Mouse (Mus musculus) heart, adult 8-10 months (tissue): ENCODE results near the gene Igfbpl1. TPM values are rescaled to one million over a fixed set of nuclear protein-coding genes. Genes with fewer than 3 reads are reported as not detected.

Experiments used
- DNase-seq: peaks from one replicate; pipeline ENCODE4 v3.0.0; 2022; ENCODE audit warnings: low spot score
- total RNA-seq, 4 experiments: library from RNA; stranded (reverse); gene quantifications; 2 replicates each; pipeline ENCODE4 v1.2.4; 2022

Igfbpl1 gene
- total RNA-seq = under 1 TPM; 0.14 to 0.57 (median 0.39) TPM

- DNase-seq = no peak
Observed at GRCm38 (mm10) chr4:45826275-45827040, at the start of gene Igfbpl1. Igfbpl1 (minus strand) TSS chr4:45826923.

DNA sequence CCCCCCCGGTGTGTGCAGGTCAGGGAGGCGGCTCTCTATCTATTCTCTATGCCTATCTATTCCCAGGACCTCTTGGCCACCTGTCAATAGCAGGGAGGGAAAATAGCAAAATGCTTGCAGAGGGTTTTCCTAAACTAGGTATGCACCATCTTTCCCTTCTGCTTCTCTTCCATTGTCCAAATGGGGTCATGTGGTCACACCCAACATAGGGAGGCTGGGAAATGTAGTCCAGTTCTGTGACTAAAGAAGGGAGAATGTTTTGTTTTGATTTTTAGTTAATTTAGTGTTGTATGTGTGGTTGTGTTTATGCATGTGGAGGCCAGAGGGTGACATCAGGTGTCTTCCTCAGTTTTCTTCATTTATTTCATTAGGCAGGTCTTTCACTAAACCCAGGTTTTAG is 45.4 kb upstream of the Igfbpl1 start:
- no peak for DNase-seq

DNA sequence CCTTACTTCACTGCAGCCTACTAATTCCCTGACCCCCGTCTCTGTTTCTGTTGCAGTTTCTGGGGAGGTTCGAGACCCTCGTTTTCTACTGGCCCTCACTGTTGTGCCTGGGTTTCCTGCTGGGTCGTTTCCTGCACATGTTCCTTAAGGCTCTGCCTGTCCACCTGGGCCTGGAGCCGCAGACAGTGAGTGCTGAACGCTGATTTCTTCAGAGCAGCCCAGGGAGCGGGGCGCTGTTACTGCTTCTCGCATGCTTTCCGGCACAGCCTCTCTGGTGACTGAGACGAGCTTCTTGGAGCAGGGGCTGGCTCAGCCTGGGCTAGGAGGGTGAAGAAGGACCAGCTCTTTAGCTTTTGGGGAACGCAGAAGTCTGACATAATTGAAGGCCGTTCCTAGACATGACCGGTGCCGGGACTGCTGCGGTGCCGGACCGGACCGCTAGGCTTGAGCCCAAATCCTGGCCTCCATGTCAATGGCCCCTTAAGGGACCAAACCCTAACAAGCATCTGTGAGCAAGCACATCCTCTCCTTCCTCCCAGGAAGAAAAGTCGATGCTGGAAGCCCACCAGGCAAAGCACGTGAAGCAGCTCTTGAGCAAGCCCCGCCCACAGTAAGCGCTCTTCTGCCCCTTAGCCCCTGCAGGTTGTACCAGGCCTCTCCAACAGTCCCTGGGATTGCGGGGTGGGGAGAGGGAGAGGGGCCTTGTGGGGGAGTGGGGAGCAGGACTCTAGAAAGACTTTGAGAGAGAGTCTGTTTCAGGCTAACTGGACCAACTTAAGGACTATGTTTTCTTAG is 42.5 kb upstream of the Igfbpl1 start:
- DNase-seq = no peak

DNA sequence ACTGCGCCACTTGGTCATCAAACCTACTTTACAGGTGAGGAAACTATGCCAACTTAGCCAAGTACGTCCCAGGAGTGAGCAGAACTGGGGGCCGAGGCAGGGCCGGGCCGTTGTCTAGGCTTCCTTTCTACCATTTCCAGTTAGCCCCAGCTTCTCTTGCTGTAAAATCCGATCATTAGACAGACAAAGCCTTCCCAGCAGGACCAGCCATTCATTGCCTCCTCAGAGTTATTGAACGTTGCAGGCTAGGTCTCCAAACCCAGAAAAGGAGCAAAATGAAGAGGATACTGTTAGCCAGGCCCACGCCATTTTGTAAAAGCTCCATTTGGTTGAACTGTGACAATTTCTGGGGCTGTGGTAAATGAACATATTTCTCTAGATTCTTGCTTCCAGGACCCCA is 40.7 kb upstream of the Igfbpl1 start:
- DNase-seq = no peak

DNA sequence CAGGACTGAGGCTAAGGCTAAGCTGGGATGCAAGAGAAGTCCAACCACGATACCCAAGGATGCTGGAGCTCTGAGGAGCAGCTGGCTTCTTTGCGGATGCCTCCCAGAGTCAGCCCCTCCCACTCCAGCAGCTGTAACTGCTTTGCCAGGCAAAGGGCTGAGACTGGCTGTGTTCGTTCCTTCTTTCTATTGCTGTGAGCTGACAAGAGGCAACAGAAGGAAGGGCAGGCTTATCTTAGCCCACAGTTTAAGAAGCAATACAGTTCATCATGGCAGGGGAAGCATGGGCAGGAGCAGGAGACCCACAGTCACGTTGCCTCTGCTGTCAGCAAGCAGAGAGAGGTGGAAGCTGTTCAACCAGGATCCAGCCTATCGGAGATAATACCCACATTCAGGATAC is 34.4 kb upstream of the Igfbpl1 start:
- DNase-seq = no peak

DNA sequence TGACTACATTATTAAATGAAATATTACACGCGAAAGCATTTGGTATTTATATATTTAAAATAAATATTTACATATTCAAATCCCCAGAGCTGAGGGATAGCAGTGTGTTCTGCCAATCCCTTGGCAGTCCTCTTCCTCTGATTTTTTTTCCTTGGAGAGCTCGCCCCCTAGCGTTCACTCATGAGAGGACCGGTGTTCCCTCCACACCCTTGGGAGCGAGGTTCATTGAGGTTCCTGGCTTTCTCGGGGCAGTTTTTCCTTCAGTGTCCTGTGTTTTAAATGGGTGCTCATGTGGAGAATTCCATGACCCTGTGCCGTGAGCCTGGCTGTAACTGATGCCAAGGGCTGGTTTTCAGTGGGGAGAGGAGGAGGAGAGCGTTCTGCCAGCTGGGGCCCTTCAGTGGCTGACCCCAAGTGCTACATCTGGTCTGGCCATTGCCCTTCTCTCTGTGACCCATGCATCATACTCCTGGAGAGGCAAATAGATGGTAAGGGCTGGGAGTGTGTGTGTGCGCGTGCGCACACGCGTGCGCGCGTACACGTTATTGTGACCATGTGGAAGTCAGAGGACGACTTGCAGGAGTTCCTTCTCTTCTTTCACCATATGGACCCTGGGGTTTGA is 29.2 kb upstream of the Igfbpl1 start:
- DNase-seq = peak; percentile 73

DNA sequence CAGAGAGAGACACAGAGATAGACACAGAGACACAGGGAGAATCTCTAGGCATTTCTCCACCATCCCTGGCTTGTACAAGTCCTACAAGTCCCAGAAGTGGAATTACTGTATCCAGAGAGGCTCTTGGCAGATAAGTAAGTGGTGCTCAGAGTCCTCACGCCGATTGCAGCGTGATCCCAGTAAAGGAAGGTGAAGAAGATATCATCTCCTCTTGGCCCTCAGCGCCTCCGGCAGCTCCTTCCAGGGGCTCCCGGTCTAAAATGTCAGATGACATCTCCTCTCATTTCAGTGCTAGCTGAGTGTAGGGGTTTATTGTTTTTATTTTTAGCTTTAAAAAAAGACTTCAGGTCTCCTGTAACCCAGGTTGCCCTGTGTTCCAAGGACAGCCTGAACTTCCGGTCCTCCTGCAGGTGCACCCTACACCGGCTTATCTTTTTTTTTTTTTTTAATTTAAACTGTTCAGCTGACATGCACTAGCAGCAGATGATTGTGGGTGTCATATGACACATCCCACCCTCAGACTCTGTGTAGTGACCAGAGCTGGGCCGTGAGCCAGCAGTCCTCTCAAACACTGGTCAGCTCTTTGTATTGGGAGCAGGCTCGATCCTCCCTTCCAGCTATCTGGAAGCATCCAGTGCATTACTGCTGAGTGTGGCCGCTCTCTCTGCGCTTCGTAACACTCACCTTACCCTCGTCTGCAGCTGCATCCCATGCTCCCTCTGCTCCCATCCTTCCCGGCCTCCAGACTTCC is 26.9 kb upstream of the Igfbpl1 start:
- no peak for DNase-seq

GRCm38 (mm10) chr4:45851640-45852051 is 24.9 kb upstream of the Igfbpl1 start:
- no peak for DNase-seq

DNA sequence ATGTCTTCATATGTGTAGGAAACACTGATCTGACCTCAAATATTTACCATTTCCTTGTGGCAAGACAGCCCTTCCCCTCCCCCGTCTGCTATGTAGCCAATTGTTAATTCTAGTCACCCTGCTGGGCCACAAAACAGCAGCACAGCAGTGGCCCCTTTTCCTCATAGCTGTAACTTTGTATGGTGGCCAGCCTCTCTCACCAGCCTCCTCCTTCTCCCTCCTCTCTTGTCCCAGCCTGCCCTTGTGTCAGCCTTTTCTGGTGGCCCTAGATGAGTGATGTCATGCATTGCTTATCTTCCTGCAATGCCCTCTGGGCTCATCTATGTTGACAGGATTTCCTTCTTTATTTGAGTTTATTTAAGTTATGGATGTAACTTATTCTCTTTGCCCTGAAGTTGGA is 22.7 kb upstream of the Igfbpl1 start:
- no peak for DNase-seq

DNA sequence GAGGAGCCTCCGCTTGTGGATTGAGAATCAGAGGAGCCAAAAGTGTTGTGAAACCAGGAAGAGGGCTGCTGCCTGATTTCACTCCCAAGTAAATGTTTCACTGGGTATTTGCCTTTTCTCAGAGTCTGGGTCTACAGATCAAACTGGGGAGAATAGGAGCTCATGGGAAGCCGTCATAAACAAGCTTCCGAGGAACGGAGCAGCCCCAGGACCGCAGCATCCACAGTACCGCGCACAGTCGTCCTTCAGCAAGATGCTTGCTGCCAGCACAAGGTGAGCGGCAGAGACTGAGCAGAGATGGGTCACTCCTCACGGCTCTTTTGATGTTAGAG is 22.1 kb upstream of the Igfbpl1 start:
- DNase-seq = no peak

GRCm38 (mm10) chr4:45848109-45848824 is 21.5 kb upstream of the Igfbpl1 start, which contains the start of gene Stra6l:
Stra6l (plus strand) TSS chr4:45848664.
- DNase-seq = no peak

- DNase-seq = no peak
Observed at GRCm38 (mm10) chr4:45846263-45846662, 19.5 kb upstream of the Igfbpl1 start.

- DNase-seq = no peak
Observed at GRCm38 (mm10) chr4:45844355-45844754, 17.6 kb upstream of the Igfbpl1 start.

- no peak for DNase-seq
Observed at GRCm38 (mm10) chr4:45833461-45833860, 6.7 kb upstream of the Igfbpl1 start.

GRCm38 (mm10) chr4:45831996-45832395 is 5.3 kb upstream of the Igfbpl1 start:
- no peak for DNase-seq

GRCm38 (mm10) chr4:45829907-45830759 is 3.4 kb upstream of the Igfbpl1 start:
- no peak for DNase-seq

- DNase-seq = no peak
Observed at GRCm38 (mm10) chr4:45824761-45825556, 1.8 kb downstream of the Igfbpl1 start.

GRCm38 (mm10) chr4:45824049-45824760 is 2.5 kb downstream of the Igfbpl1 start:
- no peak for DNase-seq
